Mouse (Mus musculus): ENCODE measurements around the gene Fam83c.
"Not testable (repeated sequence)": the region's sequence is repeated elsewhere in the genome, so short reads cannot be mapped to it uniquely, and the experiment has no call there.

The Fam83c gene

DNA sequence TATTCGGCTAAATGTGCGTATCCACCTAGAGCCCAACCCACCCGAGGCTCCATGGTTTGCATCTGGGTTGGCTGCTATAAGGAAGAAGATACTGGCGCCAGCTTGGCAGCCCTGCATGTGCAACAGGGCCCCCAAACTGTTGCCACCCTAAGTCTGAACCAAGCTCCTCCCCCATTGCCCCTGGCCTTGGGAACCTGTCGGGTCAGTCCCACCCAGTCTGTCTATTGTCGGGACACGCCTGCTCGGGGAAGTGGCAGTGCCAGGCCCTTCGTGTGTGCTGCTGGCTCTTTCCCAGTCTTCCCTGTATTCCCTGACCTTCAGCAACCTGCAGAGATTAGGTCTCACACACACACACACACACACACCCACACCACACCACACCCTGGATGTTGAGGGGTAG lies at the start of gene Fam83c:
Fam83c (minus strand) TSS at position 123 of the 400 bp plus-strand sequence.
- no peak for DNase-seq

DNA sequence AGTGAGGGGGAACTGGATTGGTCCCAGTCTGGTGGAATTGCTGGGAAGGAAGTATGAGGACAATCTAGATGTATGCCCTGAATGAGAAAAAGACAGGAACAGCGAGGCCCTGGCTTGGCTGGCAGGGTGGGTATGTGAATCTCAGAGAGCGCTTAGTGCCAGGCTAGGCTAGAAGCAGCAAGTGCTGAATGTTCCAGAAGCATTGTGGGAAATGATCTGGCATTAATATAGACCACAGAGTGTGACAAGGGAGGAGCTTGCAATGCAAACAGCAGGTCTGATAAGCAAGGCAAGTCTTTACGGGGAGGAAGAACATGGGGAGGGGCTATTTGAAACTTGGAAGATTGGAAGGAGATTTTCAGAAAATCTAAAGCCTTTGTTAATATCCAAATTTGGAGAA lies 47.4 kb upstream of the Fam83c start:
- DNase-seq: no peak

GRCm38 (mm10) chr2:155878964-155879876 lies 44.6 kb upstream of the Fam83c start:
- DNase-seq: peak; percentile 26 to 54

GRCm38 (mm10) chr2:155873636-155874035 lies 39.0 kb upstream of the Fam83c start:
- DNase-seq: no peak

DNA sequence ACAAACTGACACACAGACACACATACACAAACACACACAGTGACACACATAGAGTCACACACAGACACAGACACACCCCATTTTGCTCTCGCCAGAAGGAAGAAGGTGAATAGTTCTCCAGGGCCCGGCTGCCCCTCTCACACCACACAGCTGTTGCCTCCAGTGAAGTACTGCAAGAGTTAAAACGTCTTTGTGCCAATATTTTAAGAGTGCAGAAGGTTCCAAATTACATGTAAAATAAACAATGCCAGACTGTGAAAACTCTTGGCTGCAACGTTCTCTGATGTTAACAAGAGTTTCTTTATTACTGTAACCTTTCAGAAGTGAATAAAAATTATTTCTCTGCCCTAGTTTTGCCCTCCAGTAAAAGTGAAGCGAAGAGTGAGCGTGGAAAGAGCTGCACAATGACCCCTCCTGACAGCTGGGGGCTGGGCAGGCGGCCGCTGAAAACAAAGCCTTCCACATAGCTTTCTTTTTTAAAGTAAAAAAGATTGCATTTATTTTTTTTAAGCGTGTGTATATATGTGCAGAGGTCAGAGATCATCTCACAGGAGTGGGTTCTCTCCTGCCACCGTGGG lies 38.4 kb upstream of the Fam83c start:
- no peak for DNase-seq

- no peak for DNase-seq
Measured at GRCm38 (mm10) chr2:155872486-155872885, 37.8 kb upstream of the Fam83c start.

GRCm38 (mm10) chr2:155869772-155870171 lies 35.1 kb upstream of the Fam83c start:
- DNase-seq: no peak

GRCm38 (mm10) chr2:155868320-155868719 lies 33.7 kb upstream of the Fam83c start:
- no peak for DNase-seq

DNA sequence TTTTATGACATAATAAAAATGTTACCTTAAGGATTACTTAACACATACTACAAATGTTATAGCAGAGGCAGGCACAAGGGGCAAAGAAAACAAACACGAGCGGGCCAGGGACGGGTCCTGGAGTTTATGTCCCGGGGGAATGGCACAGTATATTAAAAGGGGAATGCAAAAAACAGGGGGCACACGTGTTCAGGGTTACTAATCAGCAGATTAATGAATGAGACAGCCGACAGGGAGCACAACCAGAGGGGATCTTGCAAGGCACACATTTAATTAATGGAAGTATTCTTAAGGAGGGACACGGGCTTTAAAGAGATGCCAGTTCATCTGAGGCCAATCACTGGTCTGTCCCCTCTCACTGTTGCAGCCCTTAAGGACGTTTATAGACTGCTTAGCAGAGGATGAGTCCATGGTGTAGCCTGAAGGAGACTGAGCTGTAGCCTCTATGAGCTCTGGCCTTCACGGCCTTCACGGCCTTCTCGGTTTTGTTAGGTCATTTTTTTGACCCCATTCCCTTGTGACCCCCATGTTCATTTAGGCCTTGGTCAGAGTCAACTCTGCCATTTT lies 28.7 kb upstream of the Fam83c start:
- DNase-seq: no peak

DNA sequence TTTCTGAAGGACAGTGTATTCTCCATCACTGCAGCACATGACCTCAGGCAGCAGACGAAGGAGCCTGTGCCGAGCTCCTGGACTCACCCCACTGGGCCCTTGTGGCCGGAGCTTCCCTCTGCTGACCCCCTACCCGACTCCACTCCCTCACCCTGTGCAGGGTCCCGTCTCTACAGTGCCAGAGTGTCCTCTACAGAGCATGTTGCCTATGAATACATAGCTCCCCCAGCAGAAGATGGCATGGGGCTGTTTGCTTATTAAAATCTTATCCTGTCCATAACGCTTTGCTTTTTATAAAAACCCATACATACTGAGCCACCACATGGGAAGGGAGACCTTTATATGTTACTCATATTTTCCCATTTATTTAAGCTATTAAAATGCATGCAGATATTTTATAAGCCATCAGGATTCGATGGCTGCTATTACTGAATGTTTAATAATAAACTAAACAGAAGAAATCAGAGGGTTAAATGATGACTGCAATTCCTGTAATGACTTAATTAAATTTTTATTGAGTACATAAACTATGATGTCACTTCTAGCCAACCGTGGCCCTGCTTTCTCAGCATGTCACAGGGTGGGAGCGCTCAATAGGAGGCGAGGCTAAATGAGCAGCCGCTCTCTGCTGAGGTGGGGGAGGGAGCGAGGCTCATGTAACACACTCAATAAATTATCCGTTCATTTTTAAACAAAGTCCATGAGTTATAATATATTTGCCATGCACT lies 28.1 kb upstream of the Fam83c start:
- peak; percentile 25 to 60 for DNase-seq

GRCm38 (mm10) chr2:155861581-155861980 lies 26.9 kb upstream of the Fam83c start:
- no peak for DNase-seq

GRCm38 (mm10) chr2:155860102-155860501 lies 25.4 kb upstream of the Fam83c start:
- peak; percentile 38 to 70 for DNase-seq

- no peak for DNase-seq
Measured at GRCm38 (mm10) chr2:155852536-155852935, 17.9 kb upstream of the Fam83c start.

- DNase-seq: no peak
Measured at GRCm38 (mm10) chr2:155850120-155850519, 15.5 kb upstream of the Fam83c start.

DNA sequence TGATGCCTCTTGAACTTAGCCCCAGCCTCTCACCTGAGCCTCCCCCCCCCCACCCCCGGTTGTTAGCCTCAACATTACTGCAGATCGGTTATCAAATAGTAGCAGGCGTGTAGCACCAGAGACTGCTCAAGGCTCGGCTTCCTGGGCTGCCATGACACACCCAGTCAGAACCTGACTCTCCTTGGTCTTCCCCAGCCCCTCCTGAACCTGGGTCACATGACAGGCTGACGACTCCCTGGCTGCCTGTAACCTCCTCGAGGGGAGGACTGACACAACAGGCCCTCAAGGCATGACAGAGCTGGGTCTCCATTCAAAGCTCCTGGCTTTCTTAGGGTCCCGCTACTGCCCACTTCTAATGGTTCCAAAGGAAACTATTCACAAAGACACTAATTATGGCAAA lies 14.8 kb upstream of the Fam83c start:
- DNase-seq: no peak

DNA sequence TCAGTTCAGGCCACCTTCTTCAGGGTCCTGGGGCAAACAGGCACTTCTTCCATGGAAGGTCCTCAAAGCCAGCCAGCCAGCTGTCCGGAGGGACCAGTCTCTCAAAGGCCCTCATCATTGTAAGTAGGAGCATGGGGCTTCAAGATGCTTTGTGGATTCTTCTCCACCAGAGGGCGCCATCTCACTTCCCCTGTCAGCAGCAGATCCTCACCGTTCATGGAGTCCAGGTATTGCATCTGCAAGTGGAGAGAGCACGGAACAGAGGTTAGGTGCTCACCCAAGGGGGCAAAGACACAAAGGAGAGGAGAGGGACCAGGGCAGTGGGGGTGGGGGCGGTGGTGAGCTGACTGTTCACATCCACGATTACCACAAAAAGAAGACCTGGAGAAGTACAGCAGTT lies 13.6 kb upstream of the Fam83c start:
- DNase-seq: peak; percentile 79 to 89

- no peak for DNase-seq
Measured at GRCm38 (mm10) chr2:155846930-155847329, 12.3 kb upstream of the Fam83c start.

- no peak for DNase-seq
Measured at GRCm38 (mm10) chr2:155838961-155839360, 4.3 kb upstream of the Fam83c start.

- DNase-seq: no peak
Measured at GRCm38 (mm10) chr2:155837961-155838360, 3.3 kb upstream of the Fam83c start.

DNA sequence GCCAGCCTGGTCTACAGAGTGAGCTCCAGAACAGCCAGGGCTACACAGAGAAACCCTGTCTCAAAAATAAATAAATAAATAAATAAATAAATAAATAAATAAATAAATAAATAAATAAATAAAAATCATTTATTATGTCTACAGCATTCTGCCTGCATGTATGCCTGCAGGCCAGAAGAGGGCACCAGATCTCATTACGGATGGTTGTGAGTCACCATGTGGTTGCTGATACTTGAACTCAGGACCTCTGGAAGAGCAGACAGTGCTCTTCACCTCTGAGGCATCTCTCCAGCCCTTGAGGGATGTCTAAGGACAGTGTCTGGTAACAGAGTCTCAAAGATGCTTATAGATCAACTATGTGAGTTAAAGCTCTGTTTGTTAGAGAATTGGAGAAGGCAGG lies 2.6 kb downstream of the Fam83c start:
- DNase-seq: not testable (repeated sequence)

DNA sequence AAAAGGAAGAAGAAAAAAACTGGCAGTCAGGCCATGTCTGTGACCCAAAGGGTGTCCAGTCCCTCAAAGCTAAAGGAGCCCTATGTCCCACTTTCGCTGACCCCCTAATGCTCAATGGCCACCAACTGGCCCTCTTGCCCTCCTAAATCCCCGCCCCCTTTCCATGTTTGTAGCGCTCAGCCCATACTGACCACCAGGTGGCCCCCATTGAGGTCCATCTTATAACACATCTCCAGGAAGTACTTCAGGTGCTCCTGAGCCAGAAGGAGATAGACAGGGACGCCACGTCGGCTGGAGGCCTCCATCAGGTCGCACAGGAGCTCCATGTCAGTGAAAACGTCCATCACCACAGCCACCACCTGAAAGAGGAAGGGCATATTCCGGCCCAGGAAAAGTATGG lies 3.4 kb downstream of the Fam83c start:
- peak in 1 of 2 experiments; percentile 22 for DNase-seq

GRCm38 (mm10) chr2:155830841-155831240 lies 3.8 kb downstream of the Fam83c start:
- no peak for DNase-seq
